Mouse (Mus musculus) neutrophil, adult 5-6 weeks (primary cell): ENCODE measurements around the gene Gm21983. TPM values are rescaled to one million over a fixed set of nuclear protein-coding genes. Genes with fewer than 3 reads are reported as not detected.

Experiments used
- ATAC-seq: fragments of 151-379, 151-347 bp; 2 replicates; pipeline ENCODE4 v1.8.0; 2017; ENCODE audit warnings: mild to moderate bottlenecking, moderate TSS enrichment; ENCODE audit not compliant: insufficient number of reproducible peaks, poor library complexity, low FRiP score, severe bottlenecking; ENCODE audit errors: extremely low read depth
- total RNA-seq: library from RNA; stranded (forward); fragments of 200-1000 nt; gene quantifications from 2 replicates; pipeline ENCODE4 v1.2.3, GENCODE M21; 2017

Gene Gm21983
- total RNA-seq, 1 experiment from 2014 or later, result not detected

- ATAC-seq, result no peak
These were observed 55.9 kb downstream of the Gm21983 start for GRCm38 (mm10) chr7:27124969-27125368.

GRCm38 (mm10) chr7:27124305-27124832 lies 56.5 kb downstream of the Gm21983 start:
- no peak for ATAC-seq

DNA sequence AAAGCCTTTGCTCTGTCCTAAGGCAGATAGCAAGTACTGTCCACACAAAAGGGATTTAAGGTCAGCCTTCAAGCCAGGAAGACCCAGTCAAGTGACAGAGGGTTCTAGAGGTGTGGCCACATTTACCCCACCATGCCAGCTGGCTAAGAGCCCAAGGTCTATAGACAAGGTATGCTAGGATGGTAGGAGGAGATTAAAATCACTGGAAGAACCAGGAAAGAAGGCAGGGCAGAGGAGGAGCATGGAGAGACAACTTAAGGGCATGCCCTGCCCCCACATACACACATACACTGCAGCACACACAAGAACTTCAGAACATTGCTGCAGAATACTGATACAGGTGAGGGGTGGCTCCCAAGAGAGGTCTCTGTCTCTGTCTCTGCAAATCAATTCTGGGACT lies 61.2 kb downstream of the Gm21983 start, which contains the start of gene Cyp2f2:
Gene Cyp2f2, plus strand, starts transcription at position 234 of the 400 bp plus-strand sequence.
- ATAC-seq, result no peak

Other genes starting within 250 kb of the Gm21983 start
- gene Cyp2a22, start 241.7 kb downstream of the Gm21983 start, total RNA-seq, result not detected in 2 replicates
- gene Cyp2a12, start 152.0 kb downstream of the Gm21983 start, total RNA-seq, result not detected in 2 replicates
- not detected in 2 replicates for gene Cyp2f2, start 61.2 kb downstream of the Gm21983 start, total RNA-seq
- not detected in 2 replicates for gene Cyp2t4, start 27.4 kb downstream of the Gm21983 start, total RNA-seq
- 70.5 and 73.3 TPM in 2 replicates for gene Egln2, start 14.3 kb downstream of the Gm21983 start, total RNA-seq
- gene Rab4b, start 2.2 kb downstream of the Gm21983 start, total RNA-seq, result 66.0 and 67.0 TPM in 2 replicates
- 1.4 TPM in 1 of 2 replicates, not detected in the other for gene Mia, start 71 bp upstream of the Gm21983 start, total RNA-seq
- gene BC024978, start 14.7 kb upstream of the Gm21983 start, total RNA-seq, result 2.9 and 6.8 TPM in 2 replicates
- gene Snrpa, start 15.2 kb upstream of the Gm21983 start, total RNA-seq, result 20.4 and 25.8 TPM in 2 replicates
- gene Itpkc, start 47.6 kb upstream of the Gm21983 start, total RNA-seq, result 12.0 and 13.1 TPM in 2 replicates
- 29.5 and 32.5 TPM in 2 replicates for gene Coq8b, start 51.9 kb upstream of the Gm21983 start, total RNA-seq
- gene Numbl, start 77.3 kb upstream of the Gm21983 start, total RNA-seq, result 0.86 and 2.7 TPM in 2 replicates
- gene Ltbp4, start 156.6 kb upstream of the Gm21983 start, total RNA-seq, result 0.12 TPM in 1 of 2 replicates, not detected in the other
- gene Shkbp1, start 174.9 kb upstream of the Gm21983 start, total RNA-seq, result 56.8 and 69.9 TPM in 2 replicates
- gene Gm20479, start 176.3 kb upstream of the Gm21983 start, total RNA-seq, result not detected in 2 replicates